Mouse (Mus musculus) layer of hippocampus, postnatal 25 days (tissue): ENCODE measurements around the gene Sorcs2. TPM values are rescaled to one million over a fixed set of nuclear protein-coding genes. Genes with fewer than 3 reads are reported as not detected.

Experiments
- DNase-seq, 2 experiments: peaks; one replicate each; pipeline ENCODE4 v3.0.0; 2022; ENCODE audit warnings: mixed read lengths in 2 of 2, low spot score in 1 of 2; ENCODE audit errors: extremely low spot score in 1 of 2
- total RNA-seq, 2 experiments: library from RNA; stranded (reverse); gene quantifications; 2 replicates each; pipeline ENCODE4 v1.2.3; 2021

The Sorcs2 gene
- total RNA-seq, 2 experiments from 2014 or later, result 52.4 to 53.8 TPM

DNA sequence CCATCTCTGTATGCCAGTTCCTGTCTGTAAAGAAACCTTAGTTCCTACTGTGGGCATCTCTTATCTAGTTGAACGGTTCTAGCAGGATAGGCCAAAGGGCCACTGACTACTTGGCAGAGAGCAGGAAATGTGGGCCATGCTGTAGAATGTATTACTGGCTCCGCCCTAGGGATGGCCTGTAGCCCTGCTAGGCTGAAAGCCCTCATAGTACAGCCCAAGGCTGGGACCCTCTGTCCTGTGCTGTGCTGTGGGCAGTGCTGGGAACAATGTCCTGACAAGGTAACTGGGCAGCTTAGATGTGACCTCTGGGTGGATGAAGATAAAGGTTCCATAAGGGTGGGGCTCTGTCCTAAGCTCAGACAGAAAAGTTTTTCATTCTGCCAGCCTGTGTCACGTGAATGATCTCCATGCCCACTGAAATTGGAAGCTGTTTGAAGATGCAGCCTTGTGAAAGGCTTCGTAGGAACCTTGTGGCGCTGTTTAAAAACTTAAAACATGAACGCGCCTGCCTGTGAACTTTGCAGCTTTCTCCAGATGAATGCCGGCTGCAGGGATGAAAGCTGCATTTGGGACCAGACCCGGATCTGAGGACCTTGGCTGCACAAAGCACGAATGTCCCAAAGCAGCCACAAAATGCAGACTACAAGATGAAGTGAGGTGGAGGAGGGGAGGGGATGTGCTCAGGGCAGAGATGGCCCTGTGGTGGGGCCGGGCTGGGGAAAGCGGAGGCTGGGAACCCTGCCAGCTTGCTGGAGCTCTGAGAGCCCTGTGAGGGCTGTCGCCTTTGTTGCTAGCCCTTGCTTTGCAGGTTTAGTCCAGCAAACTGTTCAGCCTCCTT is 357.3 kb downstream of the Sorcs2 start:
- DNase-seq, result peak in 1 of 2 experiments; percentile 42

DNA sequence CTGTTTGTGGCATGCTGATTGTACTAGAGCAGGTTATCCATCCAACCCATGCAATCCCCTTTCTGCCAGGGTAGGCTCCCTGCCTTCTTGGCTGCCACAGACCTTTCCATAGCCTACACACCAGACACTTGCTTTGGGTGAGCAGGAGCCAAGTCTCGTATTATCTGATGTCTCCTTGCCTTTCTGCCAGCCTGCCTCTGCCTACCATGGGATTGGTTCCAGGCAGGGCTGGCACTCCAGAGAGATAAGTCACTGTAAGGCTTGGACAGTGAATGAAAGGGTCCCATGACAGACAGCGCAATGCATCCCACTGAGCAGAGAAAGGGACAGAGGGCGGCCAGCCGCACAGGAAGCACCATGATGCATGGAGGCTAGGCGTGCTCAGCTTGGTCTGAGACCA is 358.3 kb downstream of the Sorcs2 start:
- DNase-seq, result no peak

DNA sequence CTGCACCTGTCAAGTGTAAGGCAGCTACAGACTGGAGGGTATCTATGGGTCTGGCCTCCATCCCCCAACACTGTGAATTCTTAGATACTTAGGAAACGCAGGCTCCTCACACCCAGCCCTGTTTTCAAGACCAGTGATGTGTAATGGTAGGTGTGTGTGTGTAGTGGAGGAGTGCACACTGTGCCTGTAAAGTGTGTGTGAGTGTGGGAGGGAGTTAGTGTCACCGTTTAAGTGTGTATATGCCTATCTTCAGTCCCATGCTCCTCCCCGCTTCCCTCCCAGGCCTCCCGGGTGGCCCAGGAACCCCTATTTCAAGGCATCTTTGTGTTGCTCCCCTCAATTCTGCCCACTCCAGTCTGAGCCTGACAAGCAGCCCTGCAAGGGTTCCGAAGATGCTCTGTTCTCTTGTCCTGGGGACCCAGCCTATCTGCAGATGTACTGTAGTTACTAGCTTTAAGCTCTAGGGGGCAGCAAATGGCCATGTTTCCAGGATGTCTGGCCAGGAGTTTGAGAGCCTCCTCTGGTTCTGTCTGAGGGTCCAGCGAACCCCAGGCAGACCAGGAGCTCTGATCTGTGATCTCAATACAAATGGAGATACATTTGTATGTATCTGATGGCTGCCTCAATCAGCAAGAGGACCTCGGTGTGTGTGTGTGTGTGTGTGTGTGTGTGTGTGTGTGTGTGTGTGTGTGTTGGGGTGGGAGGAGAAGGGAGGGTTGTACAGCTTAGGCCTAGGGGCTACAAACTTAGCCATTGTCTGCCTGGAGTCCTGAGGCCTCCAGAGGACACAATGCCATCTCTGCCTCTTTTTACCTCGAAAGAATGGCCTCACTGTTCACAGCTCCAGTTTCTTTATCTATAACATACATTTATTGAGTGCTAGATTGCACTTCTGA is 364.2 kb downstream of the Sorcs2 start:
- peak in 1 of 2 experiments; percentile 21 for DNase-seq

- DNase-seq, result no peak
These were observed 372.9 kb downstream of the Sorcs2 start for GRCm38 (mm10) chr5:36025076-36025475.

DNA sequence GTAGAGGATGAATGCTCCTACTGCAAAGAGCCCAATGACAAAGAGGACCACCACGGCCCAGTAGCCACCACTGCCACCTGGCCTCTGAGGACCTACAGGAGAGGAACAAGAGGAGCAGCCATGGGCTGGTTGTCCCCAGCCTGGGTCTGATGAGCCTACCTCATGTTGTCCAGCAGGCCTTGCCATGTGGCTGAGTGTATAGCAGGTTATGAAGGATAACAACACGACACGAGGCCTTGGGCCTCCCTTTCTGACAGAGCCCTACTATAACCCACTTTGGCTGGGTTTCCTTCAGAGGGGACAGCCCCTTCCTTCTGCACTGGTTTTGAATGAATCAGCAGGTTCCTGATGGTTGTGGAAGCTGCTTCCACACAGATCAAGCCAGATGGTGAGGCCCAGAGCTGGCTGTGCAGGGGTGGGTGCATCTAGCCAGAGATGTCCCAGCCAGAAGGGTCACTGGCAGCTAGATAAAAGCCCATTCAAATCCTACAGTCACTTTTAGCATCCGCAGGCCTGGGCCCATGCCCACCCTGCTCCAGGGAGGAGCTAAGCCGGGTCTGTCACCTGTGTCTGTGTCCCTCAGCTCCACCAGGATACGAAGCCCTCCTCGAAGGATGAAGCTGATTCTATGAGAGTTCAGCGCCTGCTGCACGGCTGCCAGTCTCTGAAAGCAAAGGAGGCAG is 373.8 kb downstream of the Sorcs2 start:
- no peak for DNase-seq

DNA sequence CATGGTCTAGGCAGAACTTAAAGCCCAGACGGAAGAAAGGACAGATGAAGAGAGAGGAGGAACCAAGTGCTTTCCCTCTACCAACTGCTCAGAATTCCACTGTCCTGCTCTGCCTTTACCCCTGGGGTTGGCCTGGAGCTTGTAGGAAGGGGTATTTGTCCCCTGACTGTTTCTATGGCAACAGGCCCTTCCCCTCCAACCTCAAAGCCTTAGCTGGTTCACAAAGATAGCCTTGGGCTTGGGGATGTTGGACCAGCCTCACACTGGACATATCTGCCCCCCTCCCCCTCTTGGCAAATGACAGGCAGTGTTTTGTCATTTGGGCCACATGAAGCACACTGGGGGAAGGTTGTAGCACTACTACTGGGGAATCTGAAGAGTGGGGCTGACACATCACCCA is 375.6 kb downstream of the Sorcs2 start:
- no peak for DNase-seq

DNA sequence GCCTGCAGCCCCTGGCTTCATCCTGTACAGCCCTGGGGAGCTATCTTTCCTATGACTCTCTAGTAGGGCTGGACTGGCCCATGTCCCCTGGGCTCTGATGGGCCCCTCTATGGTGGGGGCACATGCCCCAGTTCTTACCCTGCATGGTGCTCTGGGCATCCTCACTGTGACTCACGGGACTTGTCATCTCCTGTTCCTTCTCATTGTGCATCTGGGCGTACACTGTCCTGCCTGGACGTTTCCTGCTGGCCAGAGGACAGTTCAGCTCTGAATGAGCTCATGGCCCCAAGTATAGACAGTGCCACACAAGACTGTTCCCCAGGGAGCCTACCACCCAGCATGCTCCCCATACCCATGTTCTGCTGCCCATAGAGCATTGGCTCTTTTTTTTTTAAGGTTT is 376.8 kb downstream of the Sorcs2 start:
- DNase-seq, result no peak

DNA sequence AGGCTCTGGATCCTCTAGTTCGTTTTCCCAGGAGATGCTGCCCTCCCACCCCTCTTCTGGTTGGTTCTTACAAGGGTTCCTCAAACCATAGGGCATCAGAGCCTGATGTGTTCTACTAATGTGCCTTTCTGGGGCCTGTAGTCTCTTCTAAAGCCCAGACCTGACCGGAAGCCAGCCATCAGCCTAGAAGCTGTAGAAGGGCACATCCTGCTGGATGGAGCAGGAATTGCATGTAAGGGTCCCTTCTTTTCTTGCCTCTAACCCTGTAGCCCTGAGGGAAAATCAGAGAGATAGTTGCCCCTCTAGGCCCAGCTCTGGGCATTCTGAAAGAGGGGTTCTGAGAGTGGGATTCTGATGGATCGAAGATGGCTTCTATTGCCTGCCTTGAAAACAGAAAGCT is 379.6 kb downstream of the Sorcs2 start:
- DNase-seq, result no peak

DNA sequence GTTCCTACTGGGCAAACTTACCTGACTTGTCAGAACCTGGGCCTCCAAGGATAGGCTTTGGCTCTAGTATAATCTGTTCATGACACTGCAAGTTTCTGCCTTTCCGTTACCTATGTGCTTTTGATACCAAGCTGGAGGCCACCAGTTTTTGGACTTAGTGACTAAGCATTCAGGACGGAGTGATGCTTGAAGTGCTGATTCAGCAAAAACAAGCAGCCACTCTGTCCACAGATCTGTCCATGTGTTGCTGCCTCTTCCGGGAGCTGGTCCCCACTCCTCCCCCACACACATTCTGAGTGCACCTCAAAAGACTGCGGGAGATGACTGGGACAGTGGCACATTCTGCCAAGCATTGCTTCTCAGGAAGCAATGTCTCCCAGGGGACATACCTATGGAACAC is 388.5 kb downstream of the Sorcs2 start:
- DNase-seq, result no peak

DNA sequence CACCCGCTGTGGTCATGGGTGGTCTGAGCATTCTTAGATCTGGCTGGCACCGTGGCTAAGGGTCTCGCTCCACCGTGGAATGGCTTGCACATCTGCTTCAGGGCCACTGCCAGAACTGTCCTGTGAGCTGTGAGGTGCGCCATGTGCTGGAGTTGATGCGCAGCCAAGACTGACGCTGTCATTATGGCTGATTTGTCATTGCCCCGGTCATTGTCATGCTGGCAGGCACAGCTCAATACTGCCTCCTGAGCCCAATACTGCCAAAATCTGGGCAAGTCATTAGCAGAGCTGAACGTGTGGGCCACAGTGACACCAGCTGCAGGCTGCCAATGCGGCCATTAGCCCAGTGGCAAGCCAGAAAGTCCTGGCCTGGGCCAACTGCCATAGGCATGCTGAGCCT is 390.3 kb downstream of the Sorcs2 start:
- no peak for DNase-seq

GRCm38 (mm10) chr5:36006586-36006985 is 391.4 kb downstream of the Sorcs2 start:
- DNase-seq, result no peak

DNA sequence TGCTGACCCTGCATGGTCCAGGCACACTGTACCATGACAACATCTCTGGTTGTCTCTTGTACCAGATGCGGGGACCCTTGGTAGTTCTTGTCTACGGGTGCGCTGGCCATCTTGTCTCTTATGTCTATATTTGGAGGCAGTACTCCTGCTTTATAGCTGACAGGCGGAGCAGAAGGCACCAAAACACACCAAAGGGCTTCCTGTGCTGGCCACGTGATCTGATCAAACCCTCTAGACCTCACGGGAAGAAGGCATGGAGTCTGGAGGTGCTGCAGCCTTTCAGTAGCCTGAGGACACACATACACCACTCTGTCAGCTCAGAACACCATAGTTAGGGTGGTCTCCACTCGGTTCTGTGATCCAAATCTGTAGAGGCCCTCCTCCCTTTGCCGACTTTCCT is 391.8 kb downstream of the Sorcs2 start:
- DNase-seq, result no peak

GRCm38 (mm10) chr5:36003797-36004196 is 394.1 kb downstream of the Sorcs2 start:
- no peak for DNase-seq

DNA sequence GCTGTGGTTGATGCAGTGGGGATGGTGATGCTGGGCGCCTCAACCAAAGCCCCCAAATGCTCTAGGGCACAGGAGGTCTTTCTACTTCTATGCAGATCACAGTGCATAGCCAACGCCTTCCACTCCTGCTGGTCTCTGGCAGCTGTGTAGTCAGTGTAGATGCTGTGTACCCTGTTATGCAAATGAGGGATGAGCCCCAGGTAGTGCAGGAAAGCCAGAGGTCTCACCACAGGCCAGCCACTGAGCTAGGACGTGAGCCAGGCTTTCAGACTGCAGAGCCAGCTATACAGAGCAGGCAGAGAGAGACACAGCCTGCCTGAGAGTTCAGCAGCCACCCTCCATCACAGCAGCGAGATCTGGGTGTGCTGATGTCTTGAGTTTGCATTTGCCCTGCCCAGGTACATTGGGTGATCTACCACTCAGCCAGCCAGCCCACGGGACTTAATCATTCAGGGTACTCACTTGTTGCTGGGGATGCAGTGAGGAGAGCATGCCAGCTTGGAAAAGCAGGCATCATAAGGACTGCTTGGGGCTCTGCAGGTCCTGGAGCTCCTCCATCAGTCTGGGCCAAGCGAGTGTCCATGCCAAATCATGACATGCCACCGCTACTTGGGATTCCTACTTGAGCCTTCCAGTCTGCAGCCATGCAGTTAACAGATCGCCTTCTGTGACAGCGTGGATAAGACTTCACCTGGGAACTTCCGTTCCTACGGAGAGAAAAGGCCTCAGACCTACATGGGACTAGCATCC is 407.8 kb downstream of the Sorcs2 start:
- no peak for DNase-seq

GRCm38 (mm10) chr5:35989506-35989905 is 408.4 kb downstream of the Sorcs2 start:
- DNase-seq, result no peak

DNA sequence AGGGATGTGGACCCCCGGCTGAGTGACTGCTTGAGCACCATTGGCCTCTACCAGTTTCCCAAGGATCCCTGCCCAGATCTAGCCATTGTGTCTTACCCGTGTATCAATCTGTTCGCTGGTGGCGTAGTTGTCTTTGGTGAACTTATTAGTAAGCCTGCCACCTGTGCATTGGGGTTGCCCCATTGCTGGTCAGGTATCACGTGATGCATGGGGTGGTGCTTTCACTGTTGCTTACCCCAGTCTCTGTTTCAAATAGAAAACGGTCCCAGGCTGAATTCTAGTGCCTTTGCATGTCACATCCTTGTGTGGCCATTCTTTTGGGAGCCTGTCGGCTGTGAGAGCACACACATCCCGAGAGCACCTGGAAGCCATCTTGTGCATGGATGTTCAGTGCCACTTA is 409.9 kb downstream of the Sorcs2 start:
- DNase-seq, result no peak

DNA sequence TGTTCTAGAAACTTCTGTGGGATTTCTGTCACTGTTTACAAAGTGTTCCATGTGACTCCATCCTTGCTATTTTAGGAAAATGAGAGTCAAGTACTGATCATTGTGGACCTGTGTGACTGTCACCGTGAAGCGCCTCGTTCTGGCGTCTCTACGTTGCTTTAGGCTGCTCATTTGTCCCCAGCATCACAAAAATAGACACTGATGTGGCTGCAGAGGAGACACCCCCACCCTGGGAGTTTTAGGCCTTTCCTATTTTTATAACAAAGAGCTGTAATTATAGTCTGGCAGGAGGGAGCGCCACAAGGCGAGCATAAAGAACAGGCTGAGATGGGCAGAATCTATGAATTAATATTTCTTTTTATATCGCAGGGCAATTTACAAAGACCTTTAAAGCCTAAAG is 412.3 kb downstream of the Sorcs2 start:
- DNase-seq, result no peak

- peak; percentile 89 to 98 for DNase-seq
These were observed 416.0 kb downstream of the Sorcs2 start for GRCm38 (mm10) chr5:35981976-35982375.

- no peak for DNase-seq
These were observed 416.6 kb downstream of the Sorcs2 start for GRCm38 (mm10) chr5:35981341-35981740.

GRCm38 (mm10) chr5:35980542-35980941 is 417.4 kb downstream of the Sorcs2 start:
- no peak for DNase-seq
